In the genomic region with DNA sequence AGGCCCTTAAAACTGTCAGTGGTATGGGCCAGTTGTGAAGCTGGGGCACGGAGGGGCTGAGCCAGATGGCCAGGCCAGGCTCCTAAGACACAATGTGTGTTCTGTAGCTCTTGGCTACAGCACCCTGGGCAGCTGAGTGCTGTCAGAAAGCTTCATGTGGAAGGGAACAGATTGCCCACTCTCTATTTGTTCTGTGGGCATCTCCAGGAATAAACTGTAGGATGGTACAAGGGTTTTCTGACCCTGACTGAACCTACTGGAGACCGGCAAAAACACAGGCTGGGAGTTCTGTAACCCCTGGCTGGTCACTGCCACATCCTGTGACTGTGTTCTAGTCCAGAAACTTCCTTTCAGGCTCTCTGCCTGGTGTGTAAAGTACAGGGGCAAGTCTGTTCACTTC, we compare ENCODE assay signal across 16 mouse cellular contexts. TPM values are rescaled to one million over a fixed set of nuclear protein-coding genes. Genes with fewer than 3 reads are reported as not detected.
DNase-seq lines count a peak whose midpoint lies in the region; ATAC-seq lines count a peak whose summit lies in the region.
"Had no signal": no experiment of that assay in that cellular context is flagged by ENCODE, and none has a peak within 500 bp of the region (broad histone marks: within the 10 kb centered on the region; RNA-seq: fewer than 3 reads in every experiment).

No protein-coding gene starts in this region.

- no peak overlapping the region for H3K4me2 ChIP-seq in kidney, embryonic 16.5 days (replicated peaks; ENCODE audit: low read depth, low read length)
- H3K4me2 ChIP-seq: embryonic facial prominence, embryonic 15.5 days; intestine, embryonic 15.5 days; limb, embryonic 13.5 days; stomach, embryonic 15.5 days had no signal

- WGBS in kidney, embryonic 16.5 days: 60% methylated on average over 2 of the region's 2 CpGs

- no peak overlapping the region for H3K4me3 ChIP-seq in kidney, embryonic 16.5 days (ENCODE audit: low read length)
- H3K4me3 ChIP-seq: embryonic facial prominence, embryonic 15.5 days; intestine, embryonic 15.5 days; limb, embryonic 13.5 days; stomach, embryonic 15.5 days had no signal

- H3K9ac ChIP-seq in kidney, embryonic 16.5 days (replicated peaks; ENCODE audit: low read length): no peak overlapping the region
- H3K9ac ChIP-seq: embryonic facial prominence, embryonic 15.5 days; intestine, embryonic 15.5 days; limb, embryonic 13.5 days; liver, embryonic 14.5 days; stomach, embryonic 15.5 days had no signal

- H3K27ac ChIP-seq in kidney, embryonic 16.5 days (ENCODE audit: low read length): no peak overlapping the region
- H3K27ac ChIP-seq: embryonic facial prominence, embryonic 15.5 days; intestine, embryonic 15.5 days; kidney, postnatal 0 days; limb, embryonic 13.5 days; liver, embryonic 14.5 days; stomach, embryonic 15.5 days had no signal

- no peaks in the 10 kb centered on the region for H3K36me3 ChIP-seq in kidney, embryonic 16.5 days (ENCODE audit: insufficient read depth, low read length)
- H3K36me3 ChIP-seq: embryonic facial prominence, embryonic 15.5 days; intestine, embryonic 15.5 days; limb, embryonic 13.5 days; stomach, embryonic 15.5 days had no signal

- H3K27me3 ChIP-seq in kidney, embryonic 16.5 days (ENCODE audit: insufficient read depth, low read length): no peaks in the 10 kb centered on the region
- H3K27me3 ChIP-seq: embryonic facial prominence, embryonic 15.5 days; intestine, embryonic 15.5 days; limb, embryonic 13.5 days; stomach, embryonic 15.5 days had no signal

- no peak for DNase-seq in kidney, adult 11 months
- peak; percentile 48 to 63 for DNase-seq in right cerebral cortex, postnatal 10 days (ENCODE audit: low spot score in 2 of 2)
- no peak for DNase-seq in right cerebral cortex, adult 18-20 months
- peak; percentile 27 for DNase-seq in cerebellum, adult 8-10 months
- no peak for DNase-seq in spleen, postnatal 4 days (ENCODE audit: low spot score in 2 of 2)
- no peak for DNase-seq in ovary, postnatal 36 days (ENCODE audit: low spot score)
- DNase-seq: adrenal gland, postnatal 36 days; heart, postnatal 4 days; midbrain, embryonic 14.5 days had no signal

- H3K9me3 ChIP-seq in kidney, embryonic 16.5 days (ENCODE audit: low read length): no peaks in the 10 kb centered on the region
- H3K9me3 ChIP-seq: embryonic facial prominence, embryonic 15.5 days; intestine, embryonic 15.5 days; limb, embryonic 13.5 days; stomach, embryonic 15.5 days had no signal

- peaks cover 5% of the 10 kb centered on the region; the same call in 1 of the 2 replicates for H3K4me1 ChIP-seq in kidney, embryonic 16.5 days (ENCODE audit: insufficient read depth, low read length)
- H3K4me1 ChIP-seq: intestine, embryonic 15.5 days; stomach, embryonic 15.5 days had no signal

- 0 out of 2 replicates have a peak, but pooled peaks have one; percentile 4 for ATAC-seq in kidney, embryonic 16.5 days (ENCODE audit: low FRiP score, low TSS enrichment)
- ATAC-seq: intestine, embryonic 15.5 days had no signal

RNA-seq across cellular contexts. Expression of a gene that starts 14.6 kb away (rescaled TPM):
- 13.4 and 15.9 TPM in 2 replicates for polyA plus RNA-seq in kidney, embryonic 16.5 days (2015; fragmentation: Nextera tagmentation; extraction: Ambion mirVana)

Comparison
In these comparisons a context has a peak if more than half of its experiments do, and no peak if none do; other contexts are left out.
1. DNase-seq: peak in right cerebral cortex, postnatal 10 days (2 of 2) and cerebellum, adult 8-10 months (single experiment); none in kidney, adult 11 months (single experiment), right cerebral cortex, adult 18-20 months (single experiment), spleen, postnatal 4 days (0 of 2) and ovary, postnatal 36 days (single experiment).